Mouse (Mus musculus) heart, postnatal 25 days (tissue): ENCODE measurements at regions not wholly inside any gene's neighbourhood (a gene's known extent, or its start where the extent isn't known, plus 50 kb on each side); places are given as distances from the start of the nearest gene placed in this dataset.

Experiments used
- DNase-seq: peaks from one replicate; pipeline ENCODE4 v3.0.0; 2022; ENCODE audit warnings: low spot score
- intact Hi-C: fragments of 180-260 bp; cut with DNase I; formaldehyde crosslinking; loops from one replicate; pipeline ENCODE4 v1.15.1; 2025

DNA sequence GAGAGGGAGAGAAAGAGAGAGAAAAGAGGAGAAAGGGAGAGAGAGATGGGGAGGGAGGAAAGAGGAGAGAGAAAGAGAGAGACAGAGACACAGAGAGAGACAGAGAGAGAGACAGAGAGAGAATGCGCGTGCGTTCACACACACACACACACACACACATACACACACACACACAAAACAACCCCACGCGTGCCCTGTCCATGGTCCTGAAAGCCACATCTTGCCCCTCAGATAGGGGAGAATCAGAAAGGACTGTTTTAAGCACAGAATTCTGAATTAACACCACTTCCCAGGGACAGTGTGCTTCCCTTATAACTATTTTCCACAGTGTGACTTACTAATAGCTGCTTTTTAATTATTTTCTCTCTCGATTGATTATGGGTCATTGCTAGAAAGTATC is 368.7 kb upstream of the Camk1g start:
- no peak for DNase-seq
- intact Hi-C loops = no loop called here

DNA sequence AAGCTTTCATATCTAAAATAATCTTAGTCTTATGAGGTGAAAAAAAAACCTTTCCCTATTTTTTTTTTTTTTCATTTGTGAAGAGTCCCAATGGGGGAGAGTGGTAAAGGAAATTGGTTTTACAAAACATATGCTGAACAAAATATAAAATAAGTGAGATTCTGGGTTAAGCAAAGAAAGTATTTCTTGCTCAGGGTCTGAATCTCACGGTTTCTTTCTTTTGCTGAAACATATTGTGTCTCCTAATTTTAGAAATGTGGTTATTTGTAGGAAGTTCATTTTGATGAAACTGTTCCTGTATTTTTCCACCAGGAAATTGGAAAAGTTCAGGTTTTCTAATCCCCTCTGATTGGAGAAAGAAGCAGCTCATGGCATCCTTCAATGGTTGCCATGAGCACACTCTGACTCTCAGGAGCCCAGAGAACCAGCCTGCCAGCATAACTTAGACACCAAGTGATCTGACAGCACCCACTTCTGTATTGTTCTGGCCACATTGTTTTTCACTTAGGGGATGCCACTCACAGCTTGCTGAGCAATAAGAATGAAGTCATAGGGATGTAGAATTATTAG is 365.9 kb upstream of the Camk1g start:
- no peak for DNase-seq
- intact Hi-C loops = no loop called here

DNA sequence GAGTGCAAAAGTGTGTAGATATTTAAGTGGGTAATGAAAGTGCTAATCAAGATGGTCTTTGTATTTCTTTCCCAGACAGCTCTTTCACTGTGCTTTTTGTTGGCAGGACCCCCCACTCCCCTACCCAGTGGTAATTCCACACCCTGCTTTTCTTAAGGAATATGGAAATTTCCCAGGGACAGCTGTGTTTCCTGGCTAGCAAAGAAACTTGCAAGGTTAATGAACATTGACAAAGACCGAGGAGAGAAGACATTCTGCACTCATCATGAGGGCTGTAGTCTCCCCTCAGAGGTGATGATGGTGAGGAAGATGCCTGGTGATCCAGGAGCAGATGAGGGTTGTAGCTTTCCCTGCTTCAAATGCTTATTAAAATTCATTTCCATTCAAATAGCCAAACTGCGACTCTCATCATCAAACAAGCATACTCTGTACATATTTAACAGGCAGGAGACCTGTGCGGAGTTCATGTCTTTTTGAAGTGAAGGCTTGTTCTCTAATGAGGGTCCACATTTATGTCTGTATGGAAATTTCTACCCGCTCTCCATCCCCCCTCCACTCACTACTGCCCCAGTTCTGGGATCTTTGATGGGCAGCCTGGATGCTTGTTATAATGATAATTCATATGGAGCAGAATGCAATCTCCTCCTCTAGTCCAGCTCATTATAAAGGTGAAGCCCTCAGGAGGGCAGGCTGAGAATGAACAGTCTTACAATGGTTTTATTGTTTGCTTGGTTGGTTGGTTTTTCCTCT is 364.1 kb upstream of the Camk1g start:
- intact Hi-C loops = no loop called here
- DNase-seq = no peak

DNA sequence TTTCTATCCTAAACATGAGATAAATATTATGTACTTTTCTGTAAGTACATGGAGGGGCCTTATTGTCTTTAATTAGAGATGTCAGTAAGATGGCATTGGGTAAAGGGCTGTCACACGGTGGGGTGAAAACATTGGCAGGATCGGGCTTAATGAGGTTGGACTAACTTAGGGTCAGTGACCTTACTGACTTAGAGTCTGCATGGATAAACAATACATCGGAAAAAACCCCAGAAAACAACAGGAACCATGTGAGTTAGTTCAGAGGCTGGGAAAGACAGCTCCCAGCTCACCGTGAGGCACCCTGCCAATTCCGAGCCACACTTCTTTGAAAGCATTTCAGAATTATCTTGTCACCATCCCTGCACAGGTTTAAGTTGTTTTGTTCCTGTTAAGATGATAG is 363.3 kb upstream of the Camk1g start:
- no peak for DNase-seq
- intact Hi-C loops = no loop called here

DNA sequence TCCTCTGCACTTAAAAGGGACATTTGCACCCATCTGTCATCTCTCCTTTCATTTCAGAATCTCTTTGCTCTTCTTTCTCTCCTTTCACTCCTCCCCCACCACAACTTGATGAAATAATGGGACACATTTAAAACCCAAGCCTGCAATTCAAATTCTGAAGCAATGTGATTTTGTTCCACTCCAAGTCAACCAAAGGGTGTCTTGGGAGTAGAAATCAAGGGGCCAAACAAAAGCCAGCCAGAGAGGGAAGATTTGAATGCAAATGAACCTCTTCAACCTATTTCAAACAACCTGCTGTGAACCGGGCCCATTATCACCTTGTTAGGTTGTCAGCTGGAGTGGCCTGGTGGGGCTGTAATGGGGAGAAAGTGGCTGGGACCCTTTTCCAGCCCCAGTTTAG is 362.0 kb upstream of the Camk1g start:
- no peak for DNase-seq
- intact Hi-C loops = no loop called here

DNA sequence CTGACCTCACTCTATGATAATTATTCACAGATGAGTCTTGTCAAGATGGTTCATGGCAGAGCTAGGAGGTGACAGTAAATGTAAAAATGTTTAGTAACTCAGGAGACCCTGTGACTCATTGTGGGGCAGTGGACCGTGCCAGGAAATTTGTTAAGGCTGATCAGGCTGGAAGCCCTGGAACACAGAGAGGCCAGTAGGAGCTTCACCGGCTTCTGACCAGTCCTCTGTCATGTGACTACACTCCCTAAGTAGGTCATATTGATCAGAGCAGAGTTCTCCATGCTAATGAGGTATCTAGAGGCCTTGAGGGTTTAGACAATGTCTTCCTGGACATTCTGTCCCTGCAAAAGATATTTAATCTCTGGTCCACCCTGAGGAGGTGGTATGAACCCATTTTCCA is 351.8 kb upstream of the Camk1g start:
- intact Hi-C loops = no loop called here
- DNase-seq = no peak

DNA sequence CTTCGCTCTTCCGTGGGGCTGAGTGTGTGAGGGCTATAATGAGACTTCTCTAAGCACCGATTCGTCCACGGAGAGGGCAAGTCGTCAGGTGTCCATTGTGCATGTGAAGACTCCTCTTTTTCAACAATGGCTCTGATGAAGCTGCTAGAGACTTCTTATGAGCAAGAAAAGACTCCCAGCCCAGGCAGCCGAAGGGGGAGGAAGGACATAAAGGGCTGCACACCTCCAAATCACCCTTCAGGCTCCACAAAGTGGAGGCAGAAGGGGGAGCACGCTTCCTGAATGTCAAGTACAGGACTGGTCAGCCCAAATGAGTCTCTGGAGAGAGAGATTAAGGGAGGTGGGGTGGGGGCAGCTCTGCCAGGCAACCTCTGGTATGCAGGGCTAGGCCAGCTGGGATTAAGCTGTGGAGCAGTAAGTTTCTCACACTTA is 350.3 kb upstream of the Camk1g start:
- DNase-seq = no peak
- intact Hi-C loops = no loop called here

DNA sequence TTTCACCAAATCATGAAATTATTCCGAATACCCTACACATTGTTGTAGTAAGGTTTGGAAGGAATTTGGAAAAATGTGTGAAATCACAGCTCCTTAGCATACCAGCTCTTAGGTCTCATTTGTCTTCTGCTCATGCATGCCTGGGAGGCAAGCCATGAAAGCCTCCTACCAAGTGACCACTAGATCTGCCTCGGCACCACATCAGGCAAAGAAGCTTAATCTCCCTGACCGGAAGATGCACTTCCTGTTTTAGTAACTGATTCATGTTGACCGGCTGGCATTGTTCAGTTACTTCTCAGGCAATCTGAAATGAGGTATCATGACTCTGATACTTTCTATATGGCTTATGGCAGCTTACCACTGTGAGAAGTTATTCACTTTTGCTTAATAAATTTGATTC is 345.2 kb upstream of the Camk1g start:
- no peak for DNase-seq
- intact Hi-C loops = no loop called here

DNA sequence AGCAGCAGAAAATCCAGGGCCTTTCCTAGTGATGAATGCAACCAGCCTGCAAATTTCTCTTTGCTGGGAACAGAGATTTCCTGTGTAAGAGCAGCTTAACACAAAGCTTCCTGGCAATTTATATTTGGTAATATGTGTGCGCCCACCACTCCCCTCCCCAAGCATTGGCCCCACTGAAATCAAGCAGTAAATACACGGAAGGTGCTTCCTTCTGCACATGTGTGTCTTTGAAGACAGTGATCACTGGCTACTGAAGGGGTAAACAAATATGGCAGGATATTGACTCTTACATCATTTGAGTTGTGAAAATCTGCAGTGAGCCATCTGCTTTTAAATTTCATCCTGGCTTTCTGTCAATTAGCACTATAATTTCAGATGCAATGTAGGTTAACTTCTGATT is 344.5 kb upstream of the Camk1g start:
- intact Hi-C loops = no loop called here
- no peak for DNase-seq

DNA sequence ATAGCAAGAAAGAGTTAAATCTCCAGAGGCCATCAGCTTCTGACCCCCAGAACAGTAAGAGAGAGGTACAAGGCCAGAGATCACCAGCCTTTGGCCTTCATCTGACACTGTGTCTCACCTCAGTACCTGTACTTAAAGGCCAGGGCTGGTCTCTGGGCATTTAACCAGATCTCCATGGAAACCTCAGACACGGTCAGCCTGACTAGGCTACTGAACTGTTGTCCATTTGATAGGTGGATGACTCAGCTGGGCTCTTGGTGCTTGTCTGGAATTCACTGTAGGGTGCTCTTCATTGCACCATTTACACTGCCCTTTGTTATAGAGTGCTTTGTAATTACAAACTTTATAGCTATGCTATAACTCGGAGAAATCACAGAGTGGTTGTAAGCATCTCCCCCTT is 335.1 kb upstream of the Camk1g start:
- intact Hi-C loops = no loop called here
- no peak for DNase-seq

DNA sequence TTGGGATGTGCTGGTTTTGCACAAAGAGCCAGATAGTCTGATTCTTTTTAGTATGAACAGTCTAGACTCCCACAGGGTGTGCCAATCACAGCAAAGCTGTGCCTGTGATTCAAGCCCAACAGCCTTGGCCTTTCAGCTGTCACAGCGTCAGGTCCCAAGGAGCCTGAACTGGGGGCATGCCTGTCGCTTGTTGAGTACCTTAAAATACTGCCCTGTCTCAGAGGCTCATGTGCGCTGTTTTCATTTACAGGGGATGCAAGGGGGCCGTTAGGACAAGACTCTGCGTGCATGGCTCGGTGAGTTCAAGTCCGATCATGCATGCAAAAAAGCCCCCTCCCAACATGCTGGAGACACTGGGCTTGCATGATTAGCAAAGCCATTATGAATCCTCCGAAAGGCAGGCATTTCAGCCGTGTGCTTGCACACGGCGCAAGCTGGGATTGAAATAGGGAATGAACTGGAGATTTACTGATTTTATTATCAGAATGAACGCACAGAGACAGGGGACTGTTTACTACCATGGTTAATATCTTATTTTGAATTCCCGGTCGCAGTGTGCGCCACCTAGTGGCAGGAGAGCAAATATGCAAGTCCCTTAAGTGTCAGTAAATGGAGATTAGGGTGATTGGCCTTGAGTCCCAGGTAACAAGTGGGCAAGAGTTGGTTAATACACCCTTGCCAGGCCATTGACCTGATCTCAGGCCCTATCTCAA is 332.8 kb upstream of the Camk1g start:
- intact Hi-C loops = loop anchor here (2.0 to 5.0 kb wide), 4 partner anchors 128 to 316 kb away; no protein-coding TSS in a partner anchor
- DNase-seq = peak; percentile 8

DNA sequence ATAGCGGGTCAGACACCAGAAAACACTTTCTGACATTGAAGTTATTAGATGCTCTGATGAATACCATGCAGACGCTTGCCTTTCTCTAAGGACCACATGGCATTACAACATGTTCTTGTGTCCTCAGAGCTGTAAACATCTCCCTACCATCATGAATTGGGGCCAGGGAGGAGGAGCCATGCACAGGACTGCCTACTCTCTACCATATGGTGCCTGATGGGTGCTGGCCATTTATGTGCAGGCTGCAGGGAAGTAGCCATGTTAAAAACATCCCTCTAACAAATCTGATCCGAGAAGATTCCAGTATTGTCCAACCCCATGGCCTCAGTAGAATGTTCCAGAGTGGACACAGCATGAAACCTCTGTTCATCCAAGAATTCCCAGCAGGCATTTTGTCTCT is 330.1 kb upstream of the Camk1g start:
- DNase-seq = no peak
- intact Hi-C loops = loop anchor here (2.0 to 5.0 kb wide), 3 partner anchors 27 to 248 kb away; no protein-coding TSS in a partner anchor

DNA sequence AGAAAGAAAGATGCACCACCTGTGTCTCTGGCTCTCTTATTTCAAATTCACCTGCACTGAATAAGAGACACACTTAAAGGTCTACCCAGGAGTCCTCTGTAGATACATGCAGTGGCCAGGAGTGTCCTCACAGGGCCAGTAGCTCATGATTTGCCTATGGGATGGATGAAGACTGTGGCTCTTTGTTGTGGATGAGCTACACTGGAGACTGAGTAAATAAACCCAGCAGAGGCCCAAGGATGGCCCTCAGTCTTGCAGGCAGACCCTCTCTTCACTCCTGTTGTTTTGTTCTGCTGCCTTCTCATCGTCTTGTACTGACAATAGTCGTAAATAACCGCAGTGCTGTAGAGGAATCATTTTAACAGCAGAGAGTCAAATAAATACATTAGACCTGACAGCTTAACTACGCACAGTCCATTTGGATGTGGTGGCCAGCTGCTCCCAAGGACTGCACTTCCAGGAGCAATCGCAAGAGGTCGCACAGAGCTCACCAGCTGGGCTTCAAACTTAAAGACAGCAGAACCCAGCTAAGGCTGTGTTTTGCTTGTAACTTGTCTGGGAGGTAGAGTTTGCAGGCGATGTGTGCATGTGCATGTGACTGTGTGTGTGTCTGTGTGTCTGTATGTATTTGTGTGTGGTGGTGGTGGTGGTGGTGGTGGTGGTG is 328.6 kb upstream of the Camk1g start:
- peak; percentile 10 for DNase-seq
- intact Hi-C loops = loop anchor here (5.0 kb wide), 1 partner anchor 524 kb away; no protein-coding TSS in a partner anchor

DNA sequence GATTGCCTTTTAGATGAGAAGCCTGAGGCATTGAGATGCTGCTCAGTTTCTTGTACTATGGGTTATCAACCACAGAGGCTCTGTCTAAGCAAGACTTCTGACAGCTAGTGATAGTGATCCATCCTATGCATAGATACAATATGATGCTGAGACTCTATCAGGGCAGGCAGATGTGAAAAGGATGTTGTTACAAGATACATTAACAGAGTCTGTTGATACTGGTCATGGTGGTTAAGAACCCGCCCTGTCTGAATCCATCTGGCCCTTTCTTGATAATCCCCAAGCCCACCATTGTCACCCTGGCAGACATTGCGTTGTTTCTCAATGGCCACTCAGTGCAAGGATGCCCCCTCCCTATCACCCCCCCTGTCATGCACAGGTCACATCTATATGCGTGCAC is 327.8 kb upstream of the Camk1g start:
- intact Hi-C loops = loop anchor here (5.0 kb wide), 1 partner anchor 524 kb away; no protein-coding TSS in a partner anchor
- DNase-seq = no peak

DNA sequence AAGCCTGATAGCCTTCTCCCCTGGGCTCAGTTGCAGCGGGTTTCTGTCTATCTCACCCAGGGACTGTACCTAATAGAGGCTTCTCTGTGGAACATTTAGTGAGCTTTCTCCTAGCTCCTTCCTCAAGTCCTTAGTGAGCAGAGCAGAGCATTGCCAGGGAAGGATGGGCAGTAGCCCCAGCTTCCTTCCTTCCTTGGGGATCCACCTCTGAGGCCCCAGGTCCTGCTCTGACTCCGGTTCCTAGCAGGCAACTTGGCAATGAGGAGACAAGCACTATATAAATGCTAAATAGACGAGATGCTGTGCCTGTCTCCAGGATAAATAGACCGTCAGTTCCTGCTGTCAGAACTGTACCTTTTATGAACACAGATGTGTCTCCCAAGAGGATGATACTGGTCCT is 326.9 kb upstream of the Camk1g start:
- intact Hi-C loops = loop anchor here (5.0 kb wide), 1 partner anchor 525 kb away; no protein-coding TSS in a partner anchor
- DNase-seq = no peak

DNA sequence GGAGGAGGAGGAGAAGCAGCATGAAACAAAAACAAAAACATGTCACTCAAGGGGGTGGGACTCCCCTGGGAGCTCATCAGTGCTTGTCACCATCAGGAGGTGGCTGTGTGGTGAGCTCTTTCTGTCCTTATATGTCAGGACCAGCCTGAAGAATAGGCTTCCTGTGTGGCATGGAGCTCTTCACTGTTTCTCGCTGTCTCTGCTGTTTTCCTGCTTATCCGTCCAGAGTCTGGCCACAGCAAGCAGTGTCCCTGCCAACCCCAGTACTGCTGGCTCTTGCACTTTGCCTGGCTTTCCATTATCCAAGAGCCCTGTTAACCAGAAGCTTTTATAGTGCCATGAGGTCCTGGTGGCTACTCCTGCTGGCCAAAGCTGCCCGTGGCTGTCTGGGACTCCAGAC is 322.9 kb upstream of the Camk1g start:
- DNase-seq = no peak
- intact Hi-C loops = no loop called here

DNA sequence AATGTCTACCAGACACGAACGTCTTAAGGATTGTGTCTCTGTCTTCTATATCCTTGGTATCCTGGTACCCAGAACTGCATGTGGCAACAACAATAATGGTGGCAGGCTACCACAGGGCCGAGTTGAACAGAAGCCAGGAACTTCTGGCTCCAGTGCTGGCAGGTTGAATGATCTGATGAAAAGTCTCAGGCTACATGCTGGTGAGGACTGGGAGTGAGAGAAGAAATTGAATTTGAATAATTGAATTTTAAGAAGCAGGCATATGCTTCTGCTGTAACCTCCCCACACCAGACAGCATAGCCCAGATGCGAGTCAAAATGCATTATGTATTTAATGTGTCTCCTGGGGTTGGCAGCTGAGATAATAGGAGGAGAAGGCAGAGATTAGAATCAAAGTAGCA is 319.5 kb upstream of the Camk1g start:
- intact Hi-C loops = no loop called here

DNA sequence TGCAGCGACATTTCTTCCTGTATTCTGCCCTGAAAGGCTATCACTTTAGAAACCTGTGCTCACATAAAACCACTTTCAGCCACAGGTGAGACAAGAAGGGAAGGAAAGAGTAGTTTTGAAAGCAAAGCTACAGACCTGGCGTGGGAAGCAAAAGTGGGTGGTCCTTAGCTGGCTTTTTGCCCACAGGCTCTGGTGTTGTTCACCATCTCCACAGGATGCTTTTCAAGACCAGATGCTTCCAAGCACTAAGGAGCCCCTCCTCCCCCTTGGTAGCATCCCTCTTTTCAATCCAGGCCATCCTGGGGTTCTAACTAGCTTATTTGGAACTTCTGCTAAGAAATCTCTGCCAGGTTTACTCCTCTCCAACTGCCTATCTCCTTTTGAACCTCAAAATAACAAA is 312.8 kb upstream of the Camk1g start:
- DNase-seq = no peak
- intact Hi-C loops = no loop called here

More for the DNA sequence above, 319.5 kb upstream of the Camk1g start:
- no peak for DNase-seq

DNA sequence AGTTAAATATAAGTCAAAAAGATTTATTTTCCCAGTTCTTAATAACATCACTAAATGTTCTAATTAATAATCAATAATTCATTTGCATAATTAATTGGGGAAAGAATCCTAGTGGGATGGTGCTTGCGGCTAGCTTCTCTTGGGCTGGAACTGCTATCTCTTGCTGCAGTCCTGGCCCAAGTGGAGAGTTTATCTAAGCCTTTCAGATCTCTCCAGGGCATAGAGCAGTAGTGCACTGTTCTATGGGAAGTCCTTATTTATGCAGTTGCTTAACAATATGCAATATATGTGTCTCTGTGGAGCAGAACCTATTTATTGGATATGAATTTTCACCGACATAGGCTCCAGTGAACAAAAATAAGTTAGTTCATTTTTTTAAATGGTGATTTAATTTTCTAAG is 308.4 kb upstream of the Camk1g start:
- intact Hi-C loops = no loop called here
- DNase-seq = no peak

DNA sequence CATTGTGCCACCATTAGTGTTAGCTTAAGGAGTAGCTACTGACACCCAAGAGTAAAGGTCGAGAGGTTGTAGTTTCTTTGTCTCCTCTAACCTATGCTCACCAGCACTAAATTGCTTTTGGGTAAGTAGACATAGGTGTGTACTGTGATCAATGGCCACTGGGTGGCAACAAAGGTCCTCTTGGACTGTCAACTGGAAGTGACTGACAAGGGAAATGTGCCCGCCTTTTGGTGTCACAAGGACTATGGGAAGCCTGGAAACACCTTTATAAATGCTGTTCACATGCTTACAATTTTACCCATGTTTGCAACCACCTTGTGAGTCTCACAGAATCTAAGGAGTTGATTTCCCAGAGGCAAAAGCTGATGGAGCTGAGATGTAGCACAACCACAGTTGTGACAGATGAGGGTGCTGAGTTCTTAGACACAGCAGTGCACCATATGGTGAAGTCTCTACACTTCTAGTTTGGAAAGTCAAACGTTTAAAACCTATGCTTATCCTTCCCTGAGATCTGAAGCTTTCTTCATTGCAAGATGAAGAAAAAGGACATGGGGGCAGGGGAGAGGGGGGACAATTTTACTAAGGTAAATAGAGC is 303.2 kb upstream of the Camk1g start:
- intact Hi-C loops = loop anchor here (2.0 to 5.0 kb wide), 2 partner anchors 27 to 46 kb away; no protein-coding TSS in a partner anchor
- DNase-seq = no peak
